Comparison of ENCODE assay signal across 8 mouse cellular contexts in the genomic region with DNA sequence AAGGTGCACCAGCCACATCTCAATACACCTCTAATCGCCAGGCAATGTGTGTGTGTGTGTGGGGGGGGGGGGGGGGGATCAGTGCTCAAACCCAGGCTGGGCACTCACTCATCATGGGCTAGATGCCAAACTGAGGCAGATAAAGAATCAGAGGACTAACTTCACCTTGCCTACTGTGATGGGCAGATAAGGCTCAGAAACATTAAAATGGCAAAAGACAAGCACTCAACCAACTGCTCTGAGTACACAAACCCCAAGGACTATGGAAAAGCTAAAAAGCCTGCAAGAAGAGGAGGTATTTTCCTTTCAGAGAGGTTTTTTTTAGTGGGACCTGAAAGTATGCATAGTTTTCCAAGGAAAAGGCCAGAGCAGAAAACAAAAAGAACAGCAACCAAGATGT. TPM values are rescaled to one million over a fixed set of nuclear protein-coding genes. Genes with fewer than 3 reads are reported as not detected.
DNase-seq lines count a peak whose midpoint lies in the region; ATAC-seq and TF ChIP-seq lines count a peak whose summit lies in the region.

No protein-coding gene starts in this region.

- H3K27ac ChIP-seq in heart, adult 2 months = peak overlapping the region; percentile 86; the same call in 1 of the 2 replicates
- H3K27ac ChIP-seq in forebrain, embryonic 11.5 days (ENCODE audit: low read depth, low read length) = no peak overlapping the region
- H3K27ac ChIP-seq in liver, embryonic 12.5 days = peak overlapping the region; percentile 80; the same call in 1 of the 2 replicates

- peaks cover 55% of the 10 kb centered on the region for H3K79me3 ChIP-seq in C2C12 (ENCODE audit: low read depth)

- H3K27me3 ChIP-seq in heart, adult 2 months (ENCODE audit: control insufficient read depth, insufficient read depth, low read length) = no peaks in the 10 kb centered on the region
- no peaks in the 10 kb centered on the region for H3K27me3 ChIP-seq in C2C12 (ENCODE audit: control insufficient read depth, insufficient read depth, insufficient read length)
- H3K27me3 ChIP-seq in forebrain, embryonic 11.5 days (ENCODE audit: control insufficient read depth, insufficient read depth, low read length) = no peaks in the 10 kb centered on the region
- H3K27me3 ChIP-seq in liver, embryonic 12.5 days (replicated peaks) = no peaks in the 10 kb centered on the region

- TF ChIP-seq EP300 in heart, adult 2 months (IDR thresholded peaks at IDR 0.05; ENCODE audit: insufficient read depth, low read depth, low read length) = no peak

- no peak for TF ChIP-seq POLR2A in heart, adult 2 months (IDR thresholded peaks at IDR 0.05; ENCODE audit: insufficient read depth, low read depth, low read length)

- TF ChIP-seq CTCF in heart, adult 2 months (IDR thresholded peaks at IDR 0.05) = no peak
- no peak for TF ChIP-seq CTCF in C2C12 (IDR thresholded peaks at IDR 0.05; ENCODE audit: control insufficient read depth, insufficient read depth, insufficient read length)

- H3K4me1 ChIP-seq in heart, adult 2 months (ENCODE audit: control insufficient read depth, insufficient read depth, low read length) = peaks cover 4% of the 10 kb centered on the region
- no peaks in the 10 kb centered on the region; the same call in 1 of the 2 replicates for H3K4me1 ChIP-seq in forebrain, embryonic 11.5 days (replicated peaks; ENCODE audit: control insufficient read depth, insufficient read depth, low read length)
- H3K4me1 ChIP-seq in liver, embryonic 12.5 days = peaks cover 49% of the 10 kb centered on the region

- no peak for DNase-seq in heart, adult 2 months
- no peak for DNase-seq in heart, adult 9 months (ENCODE audit: low spot score in 2 of 2)
- no peak for DNase-seq in forebrain, embryonic 11.5 days (ENCODE audit: low spot score)
- no peak for DNase-seq in gastrocnemius, postnatal 36 days
- no peak for DNase-seq in B cell, adult 2 months

- H3K36me3 ChIP-seq in heart, adult 2 months (ENCODE audit: control insufficient read depth, insufficient read depth, low read length) = no peaks in the 10 kb centered on the region
- H3K36me3 ChIP-seq in C2C12 (ENCODE audit: control insufficient read depth, insufficient read depth) = no peaks in the 10 kb centered on the region
- H3K36me3 ChIP-seq in forebrain, embryonic 11.5 days (ENCODE audit: control insufficient read depth, insufficient read depth, low read length) = no peaks in the 10 kb centered on the region
- H3K36me3 ChIP-seq in liver, embryonic 12.5 days = no peaks in the 10 kb centered on the region; the same call in 1 of the 2 replicates

- peak overlapping the region; percentile 83 for H3K4me2 ChIP-seq in forebrain, embryonic 11.5 days (ENCODE audit: low read depth, low read length, severe bottlenecking)
- peak overlapping the region; percentile 93 for H3K4me2 ChIP-seq in liver, embryonic 12.5 days

- intact Hi-C loops in heart, adult 2 months (cut with DNase I) = no loop called here
- intact Hi-C loops in gastrocnemius, postnatal 36 days (cut with DNase I) = no loop called here

- 29% methylated on average over 1 of the region's 1 CpGs for WGBS in heart, adult 2 months
- WGBS in forebrain, embryonic 11.5 days = 17% methylated on average over 1 of the region's 1 CpGs
- 22% methylated on average over 1 of the region's 1 CpGs for WGBS in liver, embryonic 12.5 days (ENCODE audit: insufficient replicate concordance)

- ATAC-seq in forebrain, embryonic 11.5 days (replicated peaks; ENCODE audit: low FRiP score) = no peak
- no peak for ATAC-seq in liver, embryonic 12.5 days
- ATAC-seq in monocyte, adult 5-6 weeks (replicated peaks; ENCODE audit: insufficient number of reproducible peaks, low FRiP score, low TSS enrichment, poor library complexity, severe bottlenecking) = no peak

- peak overlapping the region; percentile 84 for H3K4me3 ChIP-seq in heart, adult 2 months
- H3K4me3 ChIP-seq in C2C12 (ENCODE audit: insufficient read depth, poor library complexity, severe bottlenecking) = peak overlapping the region; percentile 82
- peak overlapping the region; percentile 92 for H3K4me3 ChIP-seq in forebrain, embryonic 11.5 days (ENCODE audit: low read depth, low read length)
- peak overlapping the region; percentile 94 for H3K4me3 ChIP-seq in liver, embryonic 12.5 days

- no peaks in the 10 kb centered on the region for H3K9me3 ChIP-seq in forebrain, embryonic 11.5 days (ENCODE audit: control insufficient read depth, low read length)
- H3K9me3 ChIP-seq in liver, embryonic 12.5 days (replicated peaks) = no peaks in the 10 kb centered on the region

- H3ac ChIP-seq in C2C12 (ENCODE audit: control insufficient read depth, insufficient read length, low read depth) = peak overlapping the region; percentile 18

- H3K9ac ChIP-seq in heart, adult 2 months (ENCODE audit: low read depth, low read length) = peak overlapping the region; percentile 25; the same call in 1 of the 2 replicates
- H3K9ac ChIP-seq in forebrain, embryonic 11.5 days (ENCODE audit: low read length) = peak overlapping the region; percentile 98
- peak overlapping the region; percentile 96 for H3K9ac ChIP-seq in liver, embryonic 12.5 days

- H3K79me2 ChIP-seq in heart, adult 2 months (replicated peaks; ENCODE audit: control insufficient read depth, insufficient read depth, low read length) = peaks cover 4% of the 10 kb centered on the region; the same call in 1 of the 2 replicates
- H3K79me2 ChIP-seq in C2C12 (ENCODE audit: control insufficient read depth, insufficient read depth) = peaks cover 63% of the 10 kb centered on the region

TF ChIP-seq in C2C12, 6 proteins besides CTCF, POLR2A, EP300 and RAD21:
- TF ChIP-seq MAX (IDR thresholded peaks at IDR 0.05) (no peak), FOSL1 (IDR thresholded peaks at IDR 0.05; ENCODE audit: insufficient read depth, low read length, poor library complexity, severe bottlenecking) (no peak), CEBPB (IDR thresholded peaks at IDR 0.05; ENCODE audit: low read depth) (no peak), MYOD1 (IDR thresholded peaks at IDR 0.05; ENCODE audit: control insufficient read depth, insufficient read length, low read depth) (no peak), MYOG (IDR thresholded peaks at IDR 0.05; ENCODE audit: control insufficient read depth, extremely low read depth, insufficient read length) (no peak), USF1 (IDR thresholded peaks at IDR 0.05; ENCODE audit: low read depth) (no peak)

RNA-seq across cellular contexts. Expression of a gene that starts 1.4 kb away (rescaled TPM):
- total RNA-seq in heart, adult 2 months (2021) = 10 to 100 TPM; 16.5 to 16.8 TPM
- 133 and 148 TPM in 2 replicates for polyA plus RNA-seq in heart, adult 2 months (2012; rRNA removed)
- 65.0 TPM for polyA plus RNA-seq in C2C12 (2012; fragmentation: generic; extraction: Trizol)
- 76.4 and 91.6 TPM in 2 replicates for polyA plus RNA-seq in forebrain, embryonic 11.5 days (2014; fragmentation: Nextera tagmentation; extraction: Ambion mirVana)
- polyA plus RNA-seq in liver, embryonic 12.5 days (2016; fragmentation: Nextera tagmentation; extraction: Ambion mirVana) = 38.0 and 39.8 TPM in 2 replicates
- 62.9 to 79.9 TPM (median 73.8 TPM) in 3 replicates for total RNA-seq in monocyte, adult 5-6 weeks (2017)
- total RNA-seq in gastrocnemius, postnatal 36 days (2021) = 10 to 100 TPM; 16.3 to 19.4 TPM

Comparison
In these comparisons a context has a peak if more than half of its experiments do, and no peak if none do; other contexts are left out.
1. H3K9ac ChIP-seq: peak in every context shown above with its lines; median percentile 98 in forebrain, embryonic 11.5 days; 96 in liver, embryonic 12.5 days; 25 in heart, adult 2 months.